Mouse (Mus musculus) olfactory bulb, adult 2 months (tissue): Measurements from ENCODE around the gene Fyco1.

Source experiments
- CTCF ChIP-seq: fragments of 200-500 bp; IDR thresholded peaks from 2 replicates; pipeline ENCODE4 v1.5.1; 2012; ENCODE audit warnings: low read depth, mild to moderate bottlenecking, low read length, moderate library complexity; ENCODE audit not compliant: insufficient read depth
- POLR2A ChIP-seq: fragments of 200-500 bp; IDR thresholded peaks from 2 replicates; pipeline ENCODE4 v1.6.1; 2012; ENCODE audit warnings: mild to moderate bottlenecking, low read depth, low read length, moderate library complexity; ENCODE audit not compliant: insufficient read depth

GRCm38 (mm10) chr9:123852449-123853390, 1.0 kb upstream of the Fyco1 start:
- TF ChIP-seq CTCF (no peak), POLR2A (no peak)
